Mouse (Mus musculus) spleen, adult 12 weeks (tissue): ENCODE results near the gene Tspan11.

Experiments used
- DNase-seq: peaks from one replicate; pipeline ENCODE4 v3.0.0; 2022; ENCODE audit warnings: low spot score

The Tspan11 gene

DNA sequence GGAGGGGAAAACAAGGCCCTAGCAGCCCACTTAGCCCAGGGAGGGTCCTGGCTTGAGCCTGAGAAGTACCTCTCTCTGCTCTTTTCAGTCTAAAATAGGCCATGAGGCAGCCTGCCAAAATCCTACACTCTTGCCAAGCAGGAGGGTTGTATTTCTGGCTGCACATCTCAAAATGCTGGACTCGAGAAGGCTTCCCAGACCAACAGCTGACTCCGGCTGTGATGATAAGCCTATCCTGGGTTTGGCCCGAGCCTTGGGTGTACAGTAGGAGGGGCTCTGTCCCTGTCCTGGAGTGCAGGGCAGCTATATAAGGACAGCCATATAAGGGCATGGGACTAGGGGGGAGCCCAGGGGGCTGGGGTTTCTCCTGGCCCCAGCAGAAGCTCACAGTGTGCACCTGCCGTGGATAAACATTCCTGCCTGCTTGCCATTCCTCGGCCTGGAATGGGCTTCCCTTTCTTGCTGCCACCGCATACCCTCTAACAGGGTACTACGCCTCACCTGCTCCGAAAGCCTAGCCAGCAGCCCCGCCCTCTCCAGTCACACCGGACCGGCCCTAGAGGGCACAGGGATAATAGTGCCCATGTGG, 102.3 kb downstream of the Tspan11 start:
- DNase-seq: no peak

- no peak for DNase-seq
These were observed 104.3 kb downstream of the Tspan11 start for GRCm38 (mm10) chr6:127991509-127992176.

- DNase-seq: no peak
These were observed 105.6 kb downstream of the Tspan11 start for GRCm38 (mm10) chr6:127992993-127993392.

GRCm38 (mm10) chr6:127996928-127997327, 109.5 kb downstream of the Tspan11 start:
- DNase-seq: no peak

- DNase-seq: no peak
These were observed 111.7 kb downstream of the Tspan11 start for GRCm38 (mm10) chr6:127999118-127999517.

DNA sequence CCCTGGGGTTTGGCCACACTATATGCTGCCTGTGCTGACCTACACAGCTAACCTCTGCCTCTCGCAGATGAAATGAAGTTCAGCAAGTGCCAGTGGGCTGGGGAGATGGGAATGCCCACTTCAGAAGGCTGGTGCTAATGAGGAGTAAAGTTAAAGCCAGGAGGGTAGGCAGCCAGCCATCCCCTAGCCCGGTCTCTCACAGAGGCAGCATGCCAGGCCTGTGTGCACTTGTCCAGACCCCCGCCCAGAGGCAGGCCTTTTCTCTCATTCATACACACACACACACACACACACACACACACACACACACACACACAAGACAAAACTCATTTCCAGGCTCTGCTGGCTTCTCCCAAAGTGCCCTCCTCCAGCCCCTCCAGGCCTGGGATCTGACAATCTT, 113.4 kb downstream of the Tspan11 start:
- DNase-seq: no peak

DNA sequence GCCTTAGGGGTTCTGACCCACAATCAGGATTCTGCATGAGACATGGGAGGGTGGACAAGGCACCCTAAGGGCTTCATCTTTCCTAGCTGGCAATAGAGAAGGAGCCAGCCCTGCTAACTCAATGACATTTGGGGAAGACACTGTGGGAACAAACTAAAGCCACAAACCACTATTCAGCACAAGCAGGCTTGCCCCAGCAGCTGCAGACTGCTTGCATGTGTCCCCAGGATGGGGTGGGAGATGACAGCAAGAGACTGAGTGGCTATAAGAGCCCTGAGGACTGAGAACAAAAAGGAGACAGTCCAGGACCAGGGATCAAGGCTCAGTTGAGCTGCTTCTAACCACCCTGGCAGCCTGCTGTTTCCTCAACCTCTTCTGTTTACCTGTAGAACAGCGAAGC, 114.2 kb downstream of the Tspan11 start:
- DNase-seq: no peak

GRCm38 (mm10) chr6:128002104-128002503, 114.7 kb downstream of the Tspan11 start:
- DNase-seq: no peak

DNA sequence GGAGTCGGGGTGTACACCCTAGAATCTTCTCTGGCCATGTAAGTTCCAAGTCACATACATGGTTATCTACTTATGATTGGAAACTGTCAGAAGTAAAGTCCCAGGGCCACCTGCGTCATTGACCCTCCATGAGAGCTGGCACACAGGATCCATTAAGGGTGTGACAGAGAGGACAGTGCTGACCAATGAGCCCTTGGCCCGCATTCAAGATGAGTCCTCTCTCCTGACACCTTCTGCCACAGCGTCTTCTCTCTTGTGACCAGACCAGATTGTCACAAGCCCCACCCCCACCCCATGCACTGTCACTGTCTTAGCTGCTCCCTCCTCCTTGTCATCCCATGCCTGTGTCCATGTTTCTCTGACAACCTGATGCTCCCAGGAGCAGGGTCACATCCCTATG, 115.3 kb downstream of the Tspan11 start:
- DNase-seq: no peak

- no peak for DNase-seq
These were observed 116.2 kb downstream of the Tspan11 start for GRCm38 (mm10) chr6:128003542-128003941.
